Mouse (Mus musculus) thymus, adult 2 months (tissue): ENCODE measurements around the gene Vangl2.

Source experiments
- CTCF ChIP-seq: fragments of 200-500 bp; IDR thresholded peaks from 2 replicates; pipeline ENCODE4 v1.5.1; 2012; ENCODE audit warnings: mild to moderate bottlenecking, control low read depth, low read length, moderate library complexity, borderline replicate concordance; ENCODE audit not compliant: control insufficient read depth, poor library complexity, insufficient read depth; ENCODE audit errors: extremely low read depth
- POLR2A ChIP-seq: fragments of 200-500 bp; IDR thresholded peaks from 2 replicates; pipeline ENCODE4 v1.6.1; 2012; ENCODE audit warnings: mild to moderate bottlenecking, low read length, control low read depth, moderate library complexity; ENCODE audit not compliant: control insufficient read depth, poor library complexity, insufficient read depth; ENCODE audit errors: extremely low read depth

- TF ChIP-seq POLR2A (no peak), CTCF (no peak)
Measured at GRCm38 (mm10) chr1:171970854-171971586, 57.2 kb downstream of the Vangl2 start.
